Mouse (Mus musculus) embryonic facial prominence, embryonic 14.5 days (tissue): ENCODE data around the gene Nrl. TPM values are rescaled to one million over a fixed set of nuclear protein-coding genes. Genes with fewer than 3 reads are reported as not detected.

ENCODE experiments used
- ATAC-seq: fragments of 200-750 bp; cut with Nextera tagmentation; 2 replicates; pipeline ENCODE4 v1.8.0; 2017; ENCODE audit warnings: low read depth, moderate number of reproducible peaks, moderate TSS enrichment
- DNase-seq: peaks from one replicate; pipeline ENCODE4 v3.0.0-alpha.2; 2015; ENCODE audit warnings: low spot score
- H3K27ac ChIP-seq: fragments of 300-500 bp; sonication (generic); replicated peaks from 2 replicates; pipeline ENCODE4 v1.5.1; 2014; ENCODE audit warnings: low read depth, mild to moderate bottlenecking, low read length, moderate library complexity
- H3K27me3 ChIP-seq: fragments of 300-500 bp; sonication (generic); replicated peaks from 2 replicates; pipeline ENCODE4 v1.6.1; 2014; ENCODE audit warnings: low read length; ENCODE audit not compliant: control insufficient read depth, insufficient read depth
- H3K36me3 ChIP-seq: fragments of 300-500 bp; sonication (generic); 2 replicates; pipeline ENCODE4 v1.6.1; 2014; ENCODE audit warnings: low read length, mixed read lengths; ENCODE audit not compliant: control insufficient read depth, insufficient read depth
- H3K4me1 ChIP-seq: fragments of 300-500 bp; sonication (generic); 2 replicates; pipeline ENCODE4 v1.6.1; 2014; ENCODE audit warnings: antibody characterized with exemption, low read length; ENCODE audit not compliant: control insufficient read depth, insufficient read depth
- H3K4me2 ChIP-seq: fragments of 300-500 bp; sonication (generic); 2 replicates; pipeline ENCODE4 v1.6.1; 2014; ENCODE audit warnings: low read depth, mild to moderate bottlenecking, low read length, moderate library complexity, mixed read lengths
- H3K4me3 ChIP-seq: fragments of 300-500 bp; sonication (generic); 2 replicates; pipeline ENCODE4 v1.5.1; 2014; ENCODE audit warnings: low read depth, mild to moderate bottlenecking, low read length
- H3K9ac ChIP-seq: fragments of 300-500 bp; sonication (generic); 2 replicates; pipeline ENCODE4 v1.6.1; 2014; ENCODE audit warnings: low read depth, mild to moderate bottlenecking, low read length, moderate library complexity, mixed read lengths
- H3K9me3 ChIP-seq: fragments of 300-500 bp; sonication (generic); 2 replicates; pipeline ENCODE4 v1.6.1; 2016; ENCODE audit warnings: low read length; ENCODE audit not compliant: control insufficient read depth
- WGBS: fragments of 180-500 bp; shearing (Covaris S2); extraction: QIAGEN DNeasy Blood & Tissue Kit; methylation state at CpG from one replicate; pipeline ENCODE4 v1.1.7; 2014; 5-methylcytosine and 5-hydroxymethylcytosine counted together
- polyA plus RNA-seq: library from polyadenylated mRNA; unstranded; fragments of >200 nt; fragmentation: Nextera tagmentation; extraction: Ambion mirVana; gene quantifications from 2 replicates; pipeline ENCODE4 v1.2.1, GENCODE M21; 2014

The Nrl gene
- polyA plus RNA-seq, 1 experiment from 2014 or later: not detected

GRCm38 (mm10) chr14:55558740-55559448 lies 34.1 kb upstream of the Nrl start:
- WGBS: 52% methylated on average over 6 of the region's 6 CpGs
- peak overlapping the region; percentile 98; the same call in 1 of the 2 replicates for H3K27ac ChIP-seq
- no peaks in the 10 kb centered on the region for H3K27me3 ChIP-seq
- H3K4me2 ChIP-seq: peak overlapping the region; percentile 65
- peaks cover 9% of the 10 kb centered on the region; the same call in 1 of the 2 replicates for H3K36me3 ChIP-seq
- H3K9ac ChIP-seq: peak overlapping the region; percentile 77
- DNase-seq: no peak
- no peak for ATAC-seq
- H3K4me3 ChIP-seq: peak overlapping the region; percentile 70
- H3K4me1 ChIP-seq: peaks cover 8% of the 10 kb centered on the region
- no peaks in the 10 kb centered on the region for H3K9me3 ChIP-seq

- no peaks in the 10 kb centered on the region for H3K27me3 ChIP-seq
- WGBS: 92% methylated on average over 3 of the region's 3 CpGs
- no peak for DNase-seq
- H3K4me1 ChIP-seq: peaks cover 8% of the 10 kb centered on the region
- H3K36me3 ChIP-seq: no peaks in the 10 kb centered on the region
- H3K9ac ChIP-seq: no peak overlapping the region
- H3K4me2 ChIP-seq: no peak overlapping the region
- no peak for ATAC-seq
- no peak overlapping the region for H3K27ac ChIP-seq
- no peaks in the 10 kb centered on the region for H3K9me3 ChIP-seq
- H3K4me3 ChIP-seq: no peak overlapping the region
Measured at GRCm38 (mm10) chr14:55557587-55557986, 32.8 kb upstream of the Nrl start.

- peak; percentile 70 for DNase-seq
- ATAC-seq: no peak
- Histone ChIP-seq H3K4me3 (no peak overlapping the region), H3K4me1 (peaks cover 8% of the 10 kb centered on the region), H3K27me3 (no peaks in the 10 kb centered on the region), H3K9me3 (no peaks in the 10 kb centered on the region), H3K9ac (no peak overlapping the region), H3K36me3 (no peaks in the 10 kb centered on the region), H3K27ac (no peak overlapping the region), H3K4me2 (no peak overlapping the region)
- 26% methylated on average over 5 of the region's 5 CpGs for WGBS
Measured at GRCm38 (mm10) chr14:55557003-55557402, 32.2 kb upstream of the Nrl start.

GRCm38 (mm10) chr14:55555788-55556187 lies 31.0 kb upstream of the Nrl start:
- Histone ChIP-seq H3K27me3 (no peaks in the 10 kb centered on the region), H3K4me1 (no peaks in the 10 kb centered on the region), H3K27ac (no peak overlapping the region), H3K4me2 (no peak overlapping the region), H3K9ac (no peak overlapping the region), H3K9me3 (no peaks in the 10 kb centered on the region), H3K36me3 (no peaks in the 10 kb centered on the region), H3K4me3 (no peak overlapping the region)
- WGBS: 71% methylated on average over 3 of the region's 3 CpGs
- DNase-seq (no peak), ATAC-seq (no peak)

- no peaks in the 10 kb centered on the region for H3K27me3 ChIP-seq
- no peaks in the 10 kb centered on the region for H3K9me3 ChIP-seq
- peaks cover 4% of the 10 kb centered on the region for H3K36me3 ChIP-seq
- ATAC-seq (no peak), DNase-seq (no peak)
- H3K4me2 ChIP-seq: no peak overlapping the region
- no peak overlapping the region for H3K9ac ChIP-seq
- H3K4me1 ChIP-seq: no peaks in the 10 kb centered on the region
- no peak overlapping the region for H3K4me3 ChIP-seq
- no peak overlapping the region for H3K27ac ChIP-seq
Measured at GRCm38 (mm10) chr14:55554635-55555034, 29.9 kb upstream of the Nrl start.

- WGBS: 89% methylated on average over 8 of the region's 8 CpGs
- Histone ChIP-seq H3K9ac (no peak overlapping the region), H3K4me1 (no peaks in the 10 kb centered on the region)
Measured at GRCm38 (mm10) chr14:55551794-55552193, 27.0 kb upstream of the Nrl start.

GRCm38 (mm10) chr14:55551347-55551746 lies 26.6 kb upstream of the Nrl start:
- 71% methylated on average over 5 of the region's 5 CpGs for WGBS
- no peaks in the 10 kb centered on the region for H3K9me3 ChIP-seq
- no peak for DNase-seq
- no peak overlapping the region for H3K4me3 ChIP-seq
- no peaks in the 10 kb centered on the region for H3K27me3 ChIP-seq
- no peak for ATAC-seq
- H3K36me3 ChIP-seq: peaks cover 35% of the 10 kb centered on the region
- no peak overlapping the region for H3K27ac ChIP-seq
- no peaks in the 10 kb centered on the region for H3K4me1 ChIP-seq
- H3K9ac ChIP-seq: no peak overlapping the region
- H3K4me2 ChIP-seq: no peak overlapping the region

More at GRCm38 (mm10) chr14:55551794-55552193, 27.0 kb upstream of the Nrl start:
- no peak overlapping the region for H3K4me2 ChIP-seq
- no peaks in the 10 kb centered on the region for H3K9me3 ChIP-seq
- ATAC-seq (no peak), DNase-seq (no peak)
- H3K4me3 ChIP-seq: no peak overlapping the region
- H3K27ac ChIP-seq: no peak overlapping the region
- H3K36me3 ChIP-seq: peaks cover 31% of the 10 kb centered on the region
- no peaks in the 10 kb centered on the region for H3K27me3 ChIP-seq

- ATAC-seq: no peak
Measured at GRCm38 (mm10) chr14:55550191-55550590, 25.4 kb upstream of the Nrl start.

GRCm38 (mm10) chr14:55544334-55544733 lies 19.6 kb upstream of the Nrl start:
- WGBS: 78% methylated on average over 9 of the region's 9 CpGs
- H3K9ac ChIP-seq: no peak overlapping the region
- DNase-seq (no peak), ATAC-seq (no peak)
- H3K27ac ChIP-seq: no peak overlapping the region
- H3K27me3 ChIP-seq: no peaks in the 10 kb centered on the region
- no peak overlapping the region for H3K4me2 ChIP-seq
- H3K4me1 ChIP-seq: peaks cover 6% of the 10 kb centered on the region
- no peak overlapping the region for H3K4me3 ChIP-seq
- peaks cover 61% of the 10 kb centered on the region for H3K36me3 ChIP-seq
- H3K9me3 ChIP-seq: no peaks in the 10 kb centered on the region

More at GRCm38 (mm10) chr14:55550191-55550590, 25.4 kb upstream of the Nrl start:
- Histone ChIP-seq H3K27ac (no peak overlapping the region), H3K9me3 (no peaks in the 10 kb centered on the region), H3K4me1 (no peaks in the 10 kb centered on the region), H3K4me2 (no peak overlapping the region), H3K9ac (no peak overlapping the region), H3K4me3 (no peak overlapping the region), H3K27me3 (no peaks in the 10 kb centered on the region), H3K36me3 (peaks cover 45% of the 10 kb centered on the region)
- WGBS: 85% methylated on average over 6 of the region's 6 CpGs
- no peak for DNase-seq
